Mouse (Mus musculus): ENCODE data around the gene Neurog1.

GRCm38 (mm10) chr13:56287091-56287490, 35.1 kb upstream of the Neurog1 start:
- no peak for TF ChIP-seq CTCF (IDR thresholded peaks at IDR 0.05; ENCODE audit: low read depth)
- no peak for TF ChIP-seq EP300 (IDR thresholded peaks at IDR 0.05; ENCODE audit: low read depth)

All from liver, embryonic 14.5 days (tissue).